Mouse (Mus musculus) kidney, adult 8-10 months (tissue): ENCODE measurements around the gene 1700001C19Rik.
"Not testable (repeated sequence)": the region's sequence is repeated elsewhere in the genome, so short reads cannot be mapped to it uniquely, and the experiment has no call there.

ENCODE experiments used
- DNase-seq, 2 experiments: peaks; one replicate each; pipeline ENCODE4 v3.0.0; 2022

The 1700001C19Rik gene

DNA sequence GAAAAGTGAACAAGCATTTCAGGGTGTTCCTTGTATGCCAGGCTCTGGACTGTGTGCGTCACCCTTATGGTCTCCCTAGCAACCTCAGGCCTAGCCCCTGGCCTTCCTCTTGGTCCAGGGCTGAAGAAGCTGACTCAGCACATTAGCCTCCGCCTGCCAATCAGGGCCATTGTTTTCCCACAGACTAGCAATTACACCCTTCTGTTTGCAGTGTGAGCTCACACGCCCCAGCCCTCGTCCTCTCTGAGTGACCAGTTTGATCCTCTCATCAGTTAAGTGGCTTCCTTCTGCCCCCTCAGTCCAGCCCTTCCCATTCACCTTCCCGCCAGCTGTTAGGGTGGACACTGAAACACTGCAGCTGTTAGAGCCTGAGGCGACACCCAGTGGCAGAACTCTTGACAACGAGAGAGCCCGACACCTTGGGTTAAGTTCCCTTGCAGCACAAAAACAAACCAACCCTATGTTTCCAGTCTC lies 8.3 kb downstream of the 1700001C19Rik start:
- DNase-seq, result peak in 1 of 2 experiments; percentile 44

GRCm38 (mm10) chr17:47427316-47427715 lies 9.9 kb downstream of the 1700001C19Rik start:
- DNase-seq, result no peak

GRCm38 (mm10) chr17:47424186-47424585 lies 13.0 kb downstream of the 1700001C19Rik start:
- peak in 1 of 2 experiments; percentile 18 for DNase-seq

GRCm38 (mm10) chr17:47422616-47423015 lies 14.6 kb downstream of the 1700001C19Rik start:
- not testable (repeated sequence) for DNase-seq

DNA sequence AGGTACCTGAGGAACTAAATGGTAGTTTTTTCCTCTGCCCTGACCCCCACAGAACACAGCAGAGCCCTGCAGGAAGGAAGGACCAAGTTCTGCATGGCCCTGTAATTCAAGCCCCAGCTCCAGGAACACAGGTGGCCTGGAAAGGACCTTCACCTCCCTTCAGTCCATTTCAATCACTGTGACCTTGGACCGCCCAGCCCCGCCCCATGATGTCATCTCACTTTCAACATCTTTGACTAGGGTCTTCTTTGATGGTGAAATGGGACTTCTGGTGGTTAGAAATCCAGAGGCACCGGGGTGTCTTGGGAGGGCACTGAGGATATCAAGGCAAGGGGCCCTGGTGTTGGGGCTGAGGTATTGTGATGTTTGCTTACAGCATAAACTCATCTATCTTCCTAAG lies 15.6 kb downstream of the 1700001C19Rik start:
- no peak for DNase-seq

DNA sequence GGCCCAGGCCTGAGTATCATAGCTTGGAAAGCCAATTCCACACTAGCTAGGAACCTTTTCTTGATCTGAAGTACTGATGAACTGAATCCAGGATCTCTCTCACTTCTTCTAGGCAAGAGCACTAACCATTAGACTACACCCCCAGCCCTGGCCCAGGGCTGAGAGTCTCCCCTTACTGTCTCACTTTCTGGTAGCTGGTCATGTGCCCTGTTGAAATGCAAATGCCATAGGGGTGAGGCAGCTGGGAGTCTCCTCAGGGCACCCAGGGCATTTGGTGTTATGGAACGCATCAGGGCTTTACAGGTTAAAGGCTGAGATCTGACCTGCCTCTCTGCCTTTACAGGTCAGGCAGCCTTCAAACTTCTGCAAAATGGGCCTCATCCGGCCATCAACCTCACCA lies 17.0 kb downstream of the 1700001C19Rik start:
- no peak for DNase-seq

- DNase-seq, result not testable (repeated sequence)
Measured at GRCm38 (mm10) chr17:47409897-47410861, 27.0 kb downstream of the 1700001C19Rik start.

GRCm38 (mm10) chr17:47408558-47408898 lies 28.6 kb downstream of the 1700001C19Rik start:
- peak; percentile 45 to 74 for DNase-seq

GRCm38 (mm10) chr17:47407717-47408557 lies 29.2 kb downstream of the 1700001C19Rik start:
- DNase-seq, result no peak

GRCm38 (mm10) chr17:47400451-47400850 lies 36.7 kb downstream of the 1700001C19Rik start, which contains the start of gene Guca1a:
TSS of gene Guca1a (minus strand) at chr17:47400584.
- no peak for DNase-seq

DNA sequence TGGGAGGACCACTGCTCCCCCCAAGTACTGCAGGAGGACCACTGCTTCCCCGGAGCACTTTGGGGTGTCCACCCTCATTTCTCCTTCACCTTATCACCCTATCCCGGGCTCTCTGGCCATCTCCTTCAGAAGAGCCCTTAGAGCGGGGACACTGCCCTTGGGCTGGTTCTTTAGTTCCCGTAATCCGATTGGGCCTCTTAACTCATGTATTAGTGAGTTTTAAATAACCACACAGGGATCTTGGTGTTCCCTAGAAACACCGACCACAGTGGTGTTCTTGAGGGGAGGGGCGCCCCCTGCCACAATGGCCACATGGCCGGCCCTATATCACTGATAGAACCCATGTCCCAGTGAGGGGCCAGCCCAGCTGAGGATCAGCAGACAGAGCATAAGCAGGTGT lies 38.1 kb downstream of the 1700001C19Rik start:
- no peak for DNase-seq

DNA sequence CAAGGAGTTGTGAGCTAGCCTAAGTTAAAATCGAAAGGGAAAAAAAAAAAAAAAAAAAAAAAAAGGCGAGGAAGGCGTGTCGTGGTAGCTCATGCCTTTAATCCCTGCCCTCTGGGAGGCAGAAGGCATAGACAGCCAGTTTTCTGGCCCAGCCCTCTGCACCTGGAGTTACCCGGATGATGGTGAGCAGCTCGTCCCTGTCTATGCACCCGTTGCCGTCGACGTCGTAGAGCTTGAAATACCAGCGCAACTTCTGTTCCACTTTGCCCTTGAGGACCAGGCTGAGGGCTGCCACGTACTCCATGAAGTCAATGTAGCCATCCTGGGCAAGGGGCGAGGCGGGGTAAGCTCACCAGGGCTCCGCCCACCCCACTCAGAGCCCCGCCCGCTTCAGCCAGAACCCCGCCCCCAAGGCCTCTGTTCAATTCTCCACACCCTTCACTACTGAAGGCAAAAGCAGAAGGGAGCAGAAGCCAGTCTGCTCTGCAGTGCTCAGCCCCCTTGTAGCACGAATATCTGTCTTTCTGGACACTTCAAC lies 41.7 kb downstream of the 1700001C19Rik start:
- peak; percentile 54 to 55 for DNase-seq

DNA sequence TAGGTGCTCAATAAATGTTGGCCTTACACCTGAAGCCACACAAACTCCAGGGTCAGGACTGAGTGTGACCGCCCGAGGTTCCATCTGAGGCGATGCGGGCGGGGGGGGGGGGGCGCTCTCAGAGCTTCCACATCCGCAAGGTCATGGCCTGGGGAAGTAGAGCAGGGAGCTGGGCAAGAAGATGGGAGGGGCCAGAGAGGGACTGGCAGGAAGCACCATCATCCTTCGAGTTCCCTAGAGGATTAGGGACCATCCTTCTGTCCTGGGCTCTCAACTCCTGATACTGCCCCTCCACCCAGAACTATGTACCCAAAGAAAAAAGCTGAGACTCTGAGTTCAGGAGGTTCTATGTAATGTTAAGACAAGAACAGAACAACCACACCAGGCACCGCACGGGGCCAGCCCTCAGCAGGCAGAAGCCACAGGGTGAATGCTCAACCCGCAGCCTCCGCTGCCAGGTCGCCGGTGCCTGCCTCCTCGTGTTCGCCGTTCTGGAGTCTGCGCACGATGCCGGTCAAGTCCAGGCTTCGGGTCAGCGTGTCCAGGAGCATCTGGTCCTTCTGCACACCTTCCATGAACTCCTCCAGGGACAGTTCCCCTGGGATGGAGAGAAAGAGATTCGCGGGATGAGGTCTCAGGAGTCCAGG lies 42.8 kb downstream of the 1700001C19Rik start:
- peak in 1 of 2 experiments; percentile 33 for DNase-seq

GRCm38 (mm10) chr17:47386649-47387048 lies 50.5 kb downstream of the 1700001C19Rik start:
- peak; percentile 25 to 64 for DNase-seq

DNA sequence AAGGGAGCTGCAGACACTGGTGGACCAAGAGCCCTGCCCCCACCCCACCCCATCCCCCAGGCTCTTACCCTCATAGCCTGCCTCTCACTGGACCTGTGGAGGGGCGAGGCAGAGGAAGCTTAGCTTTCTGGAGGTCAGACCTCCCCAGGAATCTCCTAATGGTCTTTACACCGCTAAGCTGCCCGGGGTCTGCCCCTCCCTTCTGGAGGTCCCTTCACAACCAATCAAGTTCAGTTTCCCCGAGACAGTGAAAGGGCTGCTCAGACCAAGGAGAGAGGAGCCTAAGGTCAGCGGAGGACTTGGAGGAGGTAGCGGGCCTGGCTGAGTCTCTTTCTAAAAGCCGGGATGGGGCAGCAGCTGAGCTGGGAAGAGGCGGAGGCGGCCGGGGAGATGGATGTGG lies 52.0 kb downstream of the 1700001C19Rik start, which contains the start of gene Guca1b:
Guca1b (plus strand) TSS at position 249 of the 400 bp plus-strand sequence.
- DNase-seq, result no peak

DNA sequence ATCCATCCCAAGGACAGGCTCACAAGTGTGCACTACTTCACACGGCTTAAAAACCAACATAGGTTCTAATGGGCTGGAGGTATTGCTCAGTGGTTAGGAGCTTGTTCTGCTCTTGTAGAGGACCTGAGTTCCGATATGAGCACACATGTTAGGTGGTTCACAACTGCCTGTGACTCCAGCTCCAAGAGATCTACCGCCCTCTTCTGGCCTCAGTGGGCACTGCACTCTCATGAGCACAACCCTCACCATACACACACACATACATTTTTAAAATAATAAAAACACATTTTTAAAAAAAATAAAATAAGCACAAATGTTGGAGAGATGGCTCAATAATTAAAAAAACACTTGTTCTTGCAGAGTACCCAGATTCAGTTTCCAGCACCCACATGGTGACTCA lies 53.1 kb downstream of the 1700001C19Rik start:
- DNase-seq, result no peak

DNA sequence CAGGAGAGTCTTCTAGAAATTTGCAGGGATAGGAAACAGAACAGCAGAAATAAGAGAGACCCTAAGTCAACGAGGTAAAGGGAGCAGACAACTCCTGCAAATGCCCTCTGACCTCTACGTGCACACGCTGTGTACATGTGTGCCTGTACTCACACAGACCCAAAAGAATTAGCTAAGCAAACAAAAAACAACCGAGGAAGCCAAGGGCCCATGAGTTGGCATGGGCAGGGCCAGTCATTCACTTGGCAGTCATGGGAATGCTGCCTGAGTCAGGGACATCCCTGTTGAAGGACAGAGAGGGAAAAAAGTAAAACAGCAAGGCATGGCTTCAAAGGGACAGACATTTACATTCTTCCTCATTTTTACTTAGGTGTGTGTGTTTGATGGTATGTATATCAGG lies 53.9 kb downstream of the 1700001C19Rik start:
- no peak for DNase-seq

GRCm38 (mm10) chr17:47381917-47382316 lies 55.3 kb downstream of the 1700001C19Rik start:
- DNase-seq, result no peak

GRCm38 (mm10) chr17:47378133-47378532 lies 59.0 kb downstream of the 1700001C19Rik start:
- no peak for DNase-seq

GRCm38 (mm10) chr17:47376779-47377280 lies 60.3 kb downstream of the 1700001C19Rik start:
- no peak for DNase-seq

DNA sequence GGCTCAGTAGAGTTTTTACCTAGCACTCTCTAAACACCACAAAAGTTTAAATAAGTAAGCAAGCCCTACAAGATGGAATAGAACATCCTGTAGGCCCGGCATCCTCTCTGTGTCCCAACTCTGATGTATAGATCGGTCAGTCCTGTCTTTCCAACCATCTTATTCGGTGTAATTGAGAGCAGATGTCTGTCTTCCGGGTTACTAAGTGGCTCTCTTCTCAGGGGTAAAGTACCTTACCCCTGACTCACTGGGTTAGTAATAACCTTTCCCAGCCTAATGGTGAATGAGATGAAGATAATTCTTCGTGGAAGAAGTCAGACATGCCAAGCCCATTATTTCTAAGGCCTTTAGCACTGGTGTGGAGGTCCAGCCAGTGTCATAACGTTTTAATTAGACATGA lies 63.2 kb downstream of the 1700001C19Rik start:
- no peak for DNase-seq

GRCm38 (mm10) chr17:47371451-47371850 lies 65.7 kb downstream of the 1700001C19Rik start:
- DNase-seq, result peak; percentile 71 to 75
